Mouse (Mus musculus): ENCODE data around the gene Lhfpl2.

The Lhfpl2 gene

DNA sequence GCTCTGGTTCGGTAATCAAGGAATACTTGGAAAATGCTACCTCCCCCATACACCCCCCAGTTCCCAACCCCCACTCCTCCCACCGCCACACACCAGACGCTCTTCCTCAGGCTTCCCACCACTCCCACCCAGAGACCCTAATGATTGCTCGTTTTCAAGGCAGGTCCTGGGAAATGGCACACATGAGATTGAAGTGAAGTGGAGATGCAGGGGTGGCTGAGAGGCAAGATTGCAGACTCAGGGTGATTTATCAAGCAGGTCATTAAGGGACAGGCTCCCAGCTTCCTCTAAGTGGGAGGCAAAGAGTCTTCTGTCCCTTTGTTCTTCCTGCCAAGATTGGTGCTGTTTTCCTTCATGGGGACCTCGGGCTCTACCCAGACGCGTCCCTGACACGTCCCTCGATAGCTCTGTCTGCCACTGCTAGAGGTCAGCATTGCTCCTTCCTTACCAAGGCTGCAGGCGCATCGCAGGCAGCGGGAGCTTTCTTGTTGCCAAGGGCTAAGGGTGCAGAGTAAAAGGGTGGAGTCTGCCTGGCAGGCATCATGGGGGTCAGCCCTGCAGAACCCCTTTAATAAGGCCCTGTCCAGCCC is 85.6 kb downstream of the Lhfpl2 start:
- no peak for DNase-seq

DNA sequence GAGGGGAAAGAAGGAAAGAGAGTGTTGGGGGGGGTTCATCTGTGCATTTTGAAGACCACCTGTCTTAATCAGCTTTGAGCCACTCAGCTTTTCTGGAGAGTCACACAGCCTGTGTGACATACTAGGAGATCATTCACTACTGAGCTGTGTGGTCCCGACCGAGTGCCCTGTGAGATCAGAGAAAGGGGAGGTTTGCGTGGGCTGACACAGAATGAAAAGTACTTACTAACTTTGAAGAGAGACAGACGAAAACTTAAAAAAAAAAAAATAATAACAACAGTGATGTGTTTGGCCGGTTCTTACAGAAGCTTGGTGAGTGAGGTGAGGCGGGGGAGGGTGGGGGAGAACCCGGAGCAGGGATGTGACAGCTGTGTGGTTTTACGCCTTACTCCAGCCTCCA is 86.9 kb downstream of the Lhfpl2 start:
- DNase-seq: no peak

DNA sequence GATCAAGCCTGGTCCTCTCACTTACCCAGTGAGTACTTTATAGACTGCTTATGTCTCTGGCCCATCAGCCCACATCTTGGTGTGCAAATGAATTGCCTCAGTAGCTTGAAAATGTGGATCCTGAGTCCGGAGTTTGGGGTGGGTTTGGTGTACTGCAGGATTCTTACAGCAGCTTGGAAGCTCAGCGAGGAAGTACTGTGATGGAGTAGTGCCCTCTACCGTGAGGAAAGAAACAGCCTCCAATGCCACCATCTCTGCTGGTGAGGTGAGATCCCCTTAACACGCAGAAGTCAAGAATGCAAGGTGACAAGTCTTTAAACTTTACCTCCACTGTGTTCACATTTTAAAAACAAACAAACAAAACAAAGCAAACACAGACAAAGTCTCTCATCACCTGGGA is 89.7 kb downstream of the Lhfpl2 start:
- DNase-seq: no peak

DNA sequence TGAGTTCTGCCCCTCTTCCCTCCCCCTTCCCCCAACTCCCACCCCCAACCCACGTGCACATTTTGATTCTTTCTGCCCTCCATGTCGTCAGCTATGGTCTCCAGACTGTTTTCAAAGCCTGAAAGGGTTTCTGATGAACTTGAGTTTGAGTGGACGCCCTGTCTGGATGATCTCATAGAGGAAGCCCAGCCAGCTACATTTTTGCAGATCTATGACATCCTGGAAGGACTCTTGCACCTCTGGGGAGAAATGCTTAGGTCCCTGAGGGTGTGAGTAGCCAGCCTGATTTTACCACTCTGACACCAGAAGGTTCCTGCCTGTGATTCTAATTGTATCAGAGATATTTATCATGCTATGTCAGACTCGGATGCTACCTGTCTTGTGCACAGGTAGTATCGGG is 91.4 kb downstream of the Lhfpl2 start:
- no peak for DNase-seq

DNA sequence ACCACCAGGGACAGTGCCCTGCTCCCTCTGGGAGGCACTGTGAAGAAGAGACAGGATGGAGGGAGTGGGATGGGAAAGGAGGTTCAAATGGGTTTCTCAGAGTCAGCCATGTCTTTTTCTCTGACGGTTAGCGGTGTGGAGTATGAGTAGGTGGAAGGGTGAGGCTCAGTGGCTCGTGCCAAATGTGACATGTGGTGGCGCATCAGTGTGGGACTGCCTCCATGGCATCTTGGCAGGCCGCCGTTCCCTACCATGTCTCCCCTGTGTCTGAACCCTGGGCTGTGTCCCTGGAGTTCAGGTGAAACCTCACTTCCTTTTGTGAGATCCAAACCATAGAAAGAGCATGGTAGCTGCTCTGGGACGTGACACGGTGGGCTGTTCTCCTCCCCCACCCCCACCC is 92.2 kb downstream of the Lhfpl2 start:
- no peak for DNase-seq

DNA sequence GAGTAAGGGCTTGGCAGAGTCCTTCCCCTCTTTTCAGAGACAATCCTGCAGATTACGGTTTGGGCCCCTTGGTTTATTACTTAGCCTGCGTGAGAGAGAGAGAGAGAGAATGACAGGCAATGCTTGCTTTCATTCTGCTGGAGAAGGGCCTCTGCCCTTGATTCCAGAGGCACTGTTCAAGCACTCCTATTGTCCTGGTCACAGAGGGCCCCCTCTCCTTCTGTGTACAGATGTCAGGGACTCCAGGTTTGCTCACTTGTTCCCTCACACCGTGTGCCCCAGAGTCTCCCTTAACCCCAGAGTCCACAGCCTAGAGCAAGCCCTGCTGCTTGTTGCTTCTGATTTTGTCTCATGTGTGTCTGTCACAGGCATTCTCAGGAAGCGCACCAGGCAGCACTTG is 93.7 kb downstream of the Lhfpl2 start:
- no peak for DNase-seq

DNA sequence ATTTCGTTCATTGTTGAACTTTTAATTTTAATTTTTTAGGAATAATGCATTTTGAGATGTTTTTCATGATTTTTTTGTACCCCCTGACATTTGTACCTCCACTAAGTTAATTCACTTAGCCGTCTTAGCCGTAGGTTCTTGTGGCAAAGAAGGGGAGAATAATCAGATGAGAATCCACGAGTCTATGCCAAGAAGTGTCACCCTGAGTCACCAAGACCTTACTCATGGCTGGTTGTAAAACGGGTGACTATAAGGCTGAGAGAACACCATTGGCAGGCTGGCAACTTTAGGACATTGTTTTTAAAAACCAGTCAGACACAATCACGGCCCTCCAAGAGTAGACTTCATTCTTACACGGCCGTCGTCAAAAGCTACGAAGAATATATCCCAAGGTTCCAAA is 95.2 kb downstream of the Lhfpl2 start:
- no peak for DNase-seq

DNA sequence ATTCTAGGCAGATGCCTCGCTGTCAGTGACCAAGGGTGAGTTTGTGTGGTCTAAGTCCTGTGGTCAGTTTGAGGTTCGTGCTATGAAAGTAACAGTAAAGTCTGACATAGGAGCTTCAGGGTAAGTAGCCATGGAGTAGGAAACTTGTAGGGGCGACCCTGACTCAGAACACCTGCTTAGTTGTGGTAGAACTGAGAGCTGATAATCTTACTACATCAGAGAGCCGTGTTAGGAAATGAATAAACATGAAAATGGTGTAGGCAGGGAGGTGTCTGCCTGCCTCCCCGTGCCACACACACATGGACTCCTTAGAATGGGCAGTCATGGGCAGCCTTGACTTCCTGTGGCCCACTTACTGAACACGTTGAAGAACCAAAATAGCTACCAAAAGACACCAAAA is 96.1 kb downstream of the Lhfpl2 start:
- no peak for DNase-seq

DNA sequence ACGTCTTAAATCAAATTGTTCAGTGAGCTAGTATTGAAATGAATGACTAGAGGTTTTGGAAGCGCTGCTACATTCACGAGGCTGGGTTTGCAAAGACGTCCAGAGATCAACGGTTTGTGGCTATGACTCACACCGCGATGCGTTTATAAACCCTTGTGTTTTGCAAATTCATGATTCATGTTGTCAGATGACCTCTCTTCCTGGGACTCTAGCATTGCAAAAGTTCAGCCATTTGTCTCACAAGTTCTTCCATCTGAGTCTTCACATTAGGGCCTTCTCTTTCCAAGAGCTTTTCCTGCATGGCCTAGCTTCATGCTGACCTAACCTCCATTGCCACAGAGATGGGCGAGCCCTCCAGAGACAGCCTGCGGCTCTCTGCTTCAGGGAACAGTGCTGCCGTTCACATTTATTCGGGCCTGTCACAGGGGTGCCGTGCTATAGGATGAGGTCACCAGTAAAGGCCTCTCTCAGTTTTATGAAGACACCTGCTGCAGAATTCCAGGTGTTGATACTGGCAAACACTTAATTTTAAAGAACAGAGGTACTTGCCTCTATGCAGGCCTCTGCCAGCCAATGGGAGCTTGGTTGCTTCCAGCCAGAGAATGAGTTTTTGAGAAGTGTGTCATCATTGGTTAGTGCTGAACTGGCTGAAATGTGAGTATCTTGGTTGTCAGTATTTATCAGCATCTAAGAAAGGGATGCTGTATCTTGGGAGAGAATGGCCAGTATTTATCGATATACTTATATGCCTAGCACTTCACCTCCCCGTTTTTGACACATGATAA is 97.1 kb downstream of the Lhfpl2 start:
- no peak for DNase-seq

DNA sequence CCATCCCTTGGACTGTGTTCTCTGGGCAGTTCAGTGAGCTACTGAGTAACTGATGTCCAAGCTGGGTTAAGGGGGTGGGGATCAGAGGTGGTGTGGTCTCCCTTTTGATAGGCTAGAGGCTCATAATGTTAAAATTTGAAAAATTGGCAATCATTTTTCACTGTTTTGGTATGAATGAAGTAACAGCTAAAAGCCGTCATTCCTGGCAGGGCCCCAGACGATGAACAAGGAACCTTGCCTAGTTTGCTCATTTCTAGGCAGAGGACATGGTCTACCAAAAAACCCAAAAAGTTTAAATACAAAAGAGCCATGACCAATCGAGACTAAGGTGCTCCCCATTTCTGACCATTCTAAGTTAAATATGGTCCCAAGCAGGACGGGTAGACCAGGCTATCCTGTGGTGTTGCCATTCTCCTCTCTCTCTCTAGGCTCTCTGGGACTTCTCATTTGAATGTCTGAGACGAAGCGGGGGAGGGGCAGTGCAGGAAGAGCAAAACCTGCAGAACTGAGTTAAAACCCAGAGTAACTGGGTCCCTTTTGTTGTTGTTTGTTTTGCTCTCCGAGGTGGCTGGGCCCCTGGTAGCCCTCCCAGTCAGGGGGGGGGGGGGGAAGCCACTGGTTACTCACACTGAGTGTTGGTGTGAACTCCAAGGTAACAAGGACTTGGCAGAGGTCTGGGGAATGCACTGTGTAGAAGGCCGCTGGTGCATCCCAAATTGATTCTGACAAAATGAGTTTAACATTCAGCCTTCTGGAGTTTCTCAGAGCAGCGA is 98.2 kb downstream of the Lhfpl2 start:
- no peak for DNase-seq

DNA sequence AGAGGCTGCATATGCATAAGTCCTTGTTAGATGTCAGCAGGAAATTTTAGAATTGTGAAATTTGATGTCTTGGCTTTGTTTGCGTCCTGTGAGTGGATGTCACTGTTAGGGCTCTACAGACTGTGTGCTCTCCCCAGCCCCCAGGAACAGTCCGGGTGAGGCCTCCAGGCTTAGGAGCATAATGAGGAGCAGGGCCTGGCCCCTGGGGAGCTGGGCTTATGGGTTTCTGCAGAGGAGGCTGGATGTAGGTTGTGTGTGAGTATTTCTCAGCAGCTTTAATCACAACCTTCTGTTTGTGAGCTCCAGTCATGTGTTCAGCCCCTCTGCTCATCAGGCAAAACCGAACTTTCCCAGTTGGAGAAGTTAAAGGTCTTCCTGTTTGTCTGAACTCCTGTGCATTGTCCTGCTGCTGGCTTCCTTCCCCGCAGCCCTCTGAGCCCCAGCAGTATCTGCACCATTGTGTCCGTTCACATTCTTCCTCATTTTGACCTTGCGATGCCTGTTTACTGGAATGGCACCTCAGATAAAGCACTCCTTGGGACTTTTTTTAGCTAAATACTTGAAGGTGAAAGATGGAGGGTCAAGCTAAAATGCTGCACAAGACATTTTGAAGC is 101.4 kb downstream of the Lhfpl2 start:
- no peak for DNase-seq

DNA sequence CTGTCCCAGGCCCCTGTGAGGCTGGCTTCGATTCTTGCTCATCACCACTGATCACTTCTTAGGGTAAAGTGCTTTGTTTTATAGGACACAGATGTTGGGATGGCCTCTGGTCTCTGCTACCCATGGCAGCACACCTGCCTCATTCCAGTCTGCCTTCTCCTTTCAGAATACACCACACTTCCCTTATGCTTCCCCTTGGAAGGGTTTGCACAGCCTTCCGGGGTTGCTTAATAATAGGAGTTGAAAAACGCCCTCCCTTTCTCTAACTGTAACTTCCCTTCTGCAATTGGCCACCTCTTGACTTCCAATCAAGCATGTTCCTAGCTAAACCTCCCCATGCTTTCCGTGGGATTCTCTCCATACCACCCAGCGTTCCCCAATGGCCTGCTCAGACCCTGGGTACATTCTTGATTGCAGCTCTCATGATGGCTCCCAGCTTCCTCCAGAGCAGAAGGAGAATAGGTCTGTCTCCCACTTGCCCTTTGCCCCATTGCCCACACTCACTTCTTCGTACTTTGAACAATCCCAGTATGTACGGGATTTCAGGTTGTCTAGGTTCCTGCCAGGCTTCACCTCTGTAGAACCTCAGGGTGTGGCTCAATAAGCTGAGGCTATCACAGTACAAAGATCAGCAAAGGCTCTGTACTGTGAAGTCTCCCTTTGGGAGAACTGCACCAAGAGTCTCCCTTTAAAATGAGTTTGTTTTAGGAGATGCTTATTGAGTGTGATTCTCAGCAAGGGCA is 102.1 kb downstream of the Lhfpl2 start:
- DNase-seq: no peak

DNA sequence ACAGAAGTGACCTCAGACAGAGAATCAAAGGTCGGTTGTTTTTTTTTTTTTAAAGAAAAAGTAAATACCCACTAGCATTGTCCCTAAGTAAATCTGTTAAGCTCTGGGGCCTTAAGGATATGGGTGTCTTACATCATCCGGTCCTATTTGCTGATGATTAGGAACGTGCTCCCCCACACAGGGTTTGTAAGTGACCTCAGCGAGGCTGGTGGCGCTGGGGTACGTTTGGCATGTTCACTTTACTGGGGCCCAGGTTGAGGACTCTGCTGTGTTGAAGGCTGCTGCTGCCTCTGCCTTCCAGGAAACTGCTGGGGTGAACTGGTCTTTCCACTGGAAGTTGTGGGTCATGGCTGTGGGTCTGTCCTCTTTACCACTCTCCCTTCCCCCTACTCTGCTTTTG is 106.9 kb downstream of the Lhfpl2 start:
- DNase-seq: no peak

DNA sequence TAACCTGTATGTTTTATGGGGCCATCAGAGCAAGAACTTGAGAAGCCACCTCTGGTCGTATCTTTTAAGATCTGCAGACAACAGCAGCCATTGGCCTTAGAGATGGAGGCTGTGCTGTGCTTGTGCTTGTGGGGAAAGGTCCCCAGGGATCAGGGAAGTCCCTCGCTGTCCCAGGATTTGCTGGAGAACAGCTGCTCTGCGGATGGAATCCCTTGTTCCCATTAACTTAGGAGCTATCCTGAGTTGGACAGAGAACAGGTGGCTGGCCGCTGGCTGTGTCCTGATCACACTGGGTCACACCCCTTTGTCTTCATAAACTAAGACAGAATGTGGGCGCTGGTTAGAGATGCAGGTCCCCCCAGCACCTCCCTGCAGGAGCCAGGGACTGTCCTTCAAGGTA is 110.7 kb downstream of the Lhfpl2 start:
- no peak for DNase-seq

DNA sequence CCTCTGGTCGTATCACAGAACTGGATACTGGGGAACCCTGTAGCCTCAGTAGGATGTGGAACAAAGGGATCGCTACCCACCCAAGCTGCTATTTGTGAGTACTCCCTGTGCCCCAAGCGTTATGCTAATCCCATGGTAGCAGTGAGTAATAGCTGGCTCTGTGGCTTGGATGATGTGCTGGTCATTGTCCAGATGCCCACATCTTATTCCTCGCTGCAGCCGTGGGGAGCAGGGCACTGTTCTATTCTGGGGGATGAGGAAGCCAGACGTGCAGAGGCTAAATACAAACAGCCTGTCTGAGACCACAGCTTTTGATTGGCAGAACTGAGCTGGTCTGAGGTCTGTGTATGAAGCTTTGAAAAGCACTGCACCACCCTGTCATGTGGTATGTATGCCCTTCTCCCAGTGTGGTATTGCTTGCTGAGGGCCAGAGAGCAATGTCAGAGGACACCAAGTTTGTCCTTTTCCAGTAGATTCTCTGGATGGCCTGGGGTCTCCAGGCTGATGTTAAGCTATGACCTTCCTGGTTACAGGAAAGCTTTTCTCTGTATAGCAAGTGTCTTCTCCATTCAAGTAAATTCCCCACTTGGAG is 111.8 kb downstream of the Lhfpl2 start:
- DNase-seq: no peak

DNA sequence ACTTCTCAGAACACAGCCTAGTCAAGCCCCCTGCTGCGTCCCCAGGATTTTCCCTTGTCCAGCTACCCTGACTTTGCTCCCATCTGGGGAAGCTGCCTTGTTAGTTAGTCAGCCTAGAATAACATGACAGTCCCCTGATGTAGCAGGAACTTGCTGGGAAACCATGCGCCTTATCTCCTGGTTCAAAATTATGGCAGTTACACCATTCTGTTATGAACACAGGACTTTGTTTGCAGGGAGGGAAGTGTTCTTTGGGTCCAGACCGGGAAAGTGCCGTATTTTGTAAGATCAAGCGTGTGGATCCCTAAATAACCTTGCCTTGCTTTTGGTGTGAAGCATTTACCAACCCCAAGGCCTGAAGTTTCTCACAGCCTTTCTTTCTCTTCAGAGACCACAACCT is 114.0 kb downstream of the Lhfpl2 start:
- no peak for DNase-seq

DNA sequence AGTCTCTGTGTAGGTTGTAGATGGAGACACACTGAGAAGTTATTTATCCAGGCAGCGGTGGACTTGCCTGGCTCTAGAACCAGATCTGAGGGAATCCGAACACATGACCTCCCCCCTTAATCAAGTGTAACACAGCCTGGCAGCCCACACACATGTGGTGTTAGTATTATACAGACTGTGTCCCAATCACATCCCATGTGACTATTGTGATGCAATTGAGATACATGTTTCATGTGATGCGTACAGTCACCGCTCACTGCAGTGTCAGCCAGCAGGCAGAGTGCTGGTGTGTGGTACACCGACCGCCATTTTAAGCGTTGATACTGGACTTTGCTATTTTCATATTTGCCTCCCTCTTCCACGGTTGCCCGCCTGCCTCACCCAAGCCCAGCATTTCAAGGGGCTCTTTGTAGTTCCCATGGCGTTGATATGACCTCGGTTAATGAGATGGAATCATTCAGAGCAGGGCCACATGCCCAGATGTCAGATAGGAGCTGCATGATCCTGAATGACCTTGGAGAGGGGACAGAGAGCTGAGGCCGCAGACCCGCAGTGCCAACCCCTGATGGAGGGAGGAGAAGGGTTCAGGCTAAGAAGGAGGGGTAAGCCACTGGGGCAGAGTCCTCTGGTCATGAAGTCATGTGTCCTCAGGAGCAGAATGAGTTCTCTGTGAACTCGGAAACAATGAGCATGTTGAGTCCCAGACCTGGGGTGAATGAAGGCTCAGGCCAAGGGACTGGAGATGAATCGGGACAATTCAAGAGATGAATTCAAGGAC is 115.1 kb downstream of the Lhfpl2 start:
- DNase-seq: no peak

DNA sequence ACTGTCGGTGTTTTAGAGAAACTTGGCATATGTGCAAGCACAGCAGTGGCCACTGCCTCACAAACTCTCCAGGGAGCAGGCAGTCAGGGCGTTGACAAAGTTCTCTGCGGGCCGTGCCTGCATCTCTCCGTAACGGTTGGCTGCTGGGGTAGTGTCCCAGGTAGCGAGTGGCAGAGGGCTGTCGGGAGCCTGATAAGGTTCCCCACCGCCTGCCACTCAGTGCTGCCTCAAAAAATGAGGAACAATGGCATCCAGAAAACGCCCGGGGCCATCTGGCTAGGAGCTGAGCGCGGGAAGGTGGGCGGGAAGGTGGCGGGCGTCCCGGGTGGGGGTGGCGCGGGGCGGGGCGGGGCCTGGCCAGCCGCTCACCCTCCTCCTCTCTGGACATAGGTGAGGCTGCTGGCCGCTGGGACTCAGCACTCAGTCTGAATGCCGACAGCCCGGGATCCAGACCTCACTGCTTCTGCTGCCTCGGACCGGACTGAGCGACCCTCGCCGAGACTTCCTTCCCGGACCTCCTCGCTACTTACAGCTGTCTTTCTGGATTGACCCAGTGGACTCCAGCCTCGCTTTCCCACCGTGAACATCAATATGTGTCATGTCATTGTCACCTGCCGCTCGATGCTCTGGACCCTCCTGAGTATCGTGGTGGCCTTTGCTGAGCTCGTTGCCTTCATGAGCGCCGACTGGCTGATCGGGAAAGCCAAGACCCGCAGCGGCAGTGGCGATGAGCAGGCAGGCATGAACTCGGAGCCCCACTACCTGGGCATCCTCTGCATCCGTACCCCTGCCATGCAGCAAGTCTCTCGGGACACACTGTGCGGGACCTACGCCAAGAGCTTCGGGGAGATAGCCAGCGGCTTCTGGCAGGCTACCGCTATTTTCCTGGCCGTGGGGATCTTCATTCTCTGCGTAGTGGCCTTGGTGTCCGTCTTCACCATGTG is 116.3 kb downstream of the Lhfpl2 start:
- DNase-seq: peak; percentile 17 to 21

DNA sequence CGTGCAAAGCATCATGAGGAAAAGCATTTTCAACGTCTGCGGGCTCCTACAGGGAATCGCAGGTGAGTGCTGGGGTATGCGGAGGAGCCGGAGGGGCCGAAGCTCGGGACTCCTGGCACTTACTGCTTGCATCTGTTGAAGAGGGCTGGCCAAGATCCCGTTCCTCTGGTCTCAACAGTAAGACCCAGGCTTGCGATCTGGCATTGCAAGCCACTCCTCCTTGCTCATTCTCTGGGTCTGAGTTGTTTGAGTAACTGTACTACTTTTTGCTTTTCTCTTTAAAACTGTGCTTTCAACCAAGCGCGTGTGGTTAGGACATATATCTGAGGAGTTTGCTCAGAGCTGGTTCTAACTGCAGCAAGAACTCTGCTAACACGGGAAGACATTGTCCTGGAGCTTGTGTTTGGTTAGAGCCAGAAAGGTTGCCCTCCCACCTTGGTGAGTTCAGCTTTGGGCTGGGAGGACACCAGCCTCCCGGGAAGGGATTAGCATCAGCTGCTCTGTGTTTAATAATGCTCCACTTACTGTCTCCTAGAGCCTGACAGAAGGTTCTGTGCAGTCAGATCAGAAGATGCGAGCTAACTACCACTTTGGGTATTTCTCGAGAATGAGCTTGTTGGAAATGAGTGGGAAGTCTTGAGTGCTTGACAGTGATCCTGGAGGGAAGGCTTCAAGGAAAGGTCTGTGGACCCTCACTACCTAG is 117.1 kb downstream of the Lhfpl2 start:
- DNase-seq: no peak
